ENCODE assay signal across 23 mouse cellular contexts in genomic region chr6:98385487-98385886, GRCm38 (mm10). TPM values are rescaled to one million over a fixed set of nuclear protein-coding genes. Genes with fewer than 3 reads are reported as not detected.
DNase-seq lines count a peak whose midpoint lies in the region; ATAC-seq and TF ChIP-seq lines count a peak whose summit lies in the region.
"Had no signal": no experiment of that assay in that cellular context is flagged by ENCODE, and none has a peak within 500 bp of the region (broad histone marks: within the 10 kb centered on the region; RNA-seq: fewer than 3 reads in every experiment).

No protein-coding gene starts in this region.

- H3K4me1 ChIP-seq in kidney, embryonic 14.5 days (ENCODE audit: control insufficient read depth, insufficient read depth, low read length), result no peaks in the 10 kb centered on the region
- no peaks in the 10 kb centered on the region for H3K4me1 ChIP-seq in hindbrain, embryonic 10.5 days (replicated peaks)
- H3K4me1 ChIP-seq: midbrain, embryonic 12.5 days had no signal

- no peak for ATAC-seq in activated CD4-positive, CD25-positive, alpha-beta regulatory T cell, adult 4 months
- ATAC-seq in kidney, embryonic 14.5 days (ENCODE audit: low FRiP score, low TSS enrichment), result no peak

- 81% methylated on average over 8 of the region's 8 CpGs for WGBS in kidney, embryonic 14.5 days
- 85% methylated on average over 8 of the region's 8 CpGs for WGBS in hindbrain, embryonic 10.5 days

- peak; percentile 67 for DNase-seq in brain, embryonic 14.5 days (ENCODE audit: low read depth)
- peak; percentile 58 to 75 for DNase-seq in frontal cortex, adult 2 months (ENCODE audit: extremely low spot score in 1 of 2, low spot score in 1 of 2)
- DNase-seq in layer of hippocampus, postnatal 10 days (ENCODE audit: low spot score in 2 of 2), result peak; percentile 21 to 24
- peak; percentile 69 for DNase-seq in right cerebral cortex, adult 18-20 months
- DNase-seq in kidney, adult 9 months, result no peak
- DNase-seq in hindbrain, embryonic 10.5 days (ENCODE audit: low spot score), result no peak
- DNase-seq: adrenal gland, postnatal 10 days; cerebellum, adult 9-10 months; gastrocnemius, adult 2 months; heart, adult 18-20 months; kidney, adult 2 months; lung, postnatal 36 days had no signal

- H3K4me3 ChIP-seq in kidney, embryonic 14.5 days (ENCODE audit: low read length), result no peak overlapping the region
- no peak overlapping the region for H3K4me3 ChIP-seq in hindbrain, embryonic 10.5 days
- H3K4me3 ChIP-seq: gastrocnemius, adult 2 months; midbrain, embryonic 12.5 days; myocyte had no signal

- no peaks in the 10 kb centered on the region for H3K27me3 ChIP-seq in kidney, embryonic 14.5 days (ENCODE audit: control insufficient read depth, insufficient read depth, low read length)
- no peaks in the 10 kb centered on the region for H3K27me3 ChIP-seq in hindbrain, embryonic 10.5 days (ENCODE audit: insufficient read depth, poor library complexity, severe bottlenecking)
- H3K27me3 ChIP-seq: midbrain, embryonic 12.5 days had no signal

- H3K9ac ChIP-seq in kidney, embryonic 14.5 days (ENCODE audit: low read depth, low read length), result no peak overlapping the region
- H3K9ac ChIP-seq: hindbrain, embryonic 14.5 days; midbrain, embryonic 12.5 days had no signal

- TF ChIP-seq POLR2A in brain, embryonic 14.5 days (IDR thresholded peaks at IDR 0.05; ENCODE audit: borderline replicate concordance, extremely low read depth, insufficient read depth, insufficient read length, poor library complexity, severe bottlenecking), result no peak

- no peaks in the 10 kb centered on the region for H3K36me3 ChIP-seq in kidney, embryonic 14.5 days (ENCODE audit: control insufficient read depth, insufficient read depth, low read length)
- H3K36me3 ChIP-seq in hindbrain, embryonic 10.5 days, result no peaks in the 10 kb centered on the region
- H3K36me3 ChIP-seq: G1E; midbrain, embryonic 12.5 days had no signal

- H3K27ac ChIP-seq in kidney, embryonic 14.5 days (ENCODE audit: low read depth, low read length), result no peak overlapping the region
- H3K27ac ChIP-seq in hindbrain, embryonic 10.5 days, result no peak overlapping the region
- H3K27ac ChIP-seq: gastrocnemius, adult 2 months; hindbrain, embryonic 14.5 days; midbrain, embryonic 12.5 days had no signal

- no peak for TF ChIP-seq CTCF in brain, embryonic 14.5 days (IDR thresholded peaks at IDR 0.05; ENCODE audit: borderline replicate concordance, extremely low read depth, insufficient read depth, insufficient read length)

- H3K4me2 ChIP-seq in kidney, embryonic 14.5 days (replicated peaks; ENCODE audit: low read depth, low read length), result no peak overlapping the region
- H3K4me2 ChIP-seq: hindbrain, embryonic 14.5 days; midbrain, embryonic 12.5 days had no signal

- no peaks in the 10 kb centered on the region for H3K9me3 ChIP-seq in kidney, embryonic 14.5 days (ENCODE audit: control insufficient read depth, low read length)
- no peaks in the 10 kb centered on the region for H3K9me3 ChIP-seq in hindbrain, embryonic 10.5 days
- H3K9me3 ChIP-seq: midbrain, embryonic 12.5 days had no signal

RNA-seq across cellular contexts. Expression of gene Gm765, which starts 42.9 kb away (rescaled TPM):
- not detected in 2 replicates for polyA plus RNA-seq in brain, embryonic 14.5 days (2012; rRNA removed)
- polyA plus RNA-seq in frontal cortex, adult 2 months (2012; rRNA removed), result 0.20 and 0.50 TPM in 2 replicates
- total RNA-seq in layer of hippocampus, postnatal 10 days (2021), result not detected
- polyA plus RNA-seq in activated CD4-positive, CD25-positive, alpha-beta regulatory T cell, adult 4 months (2017; shearing (Covaris generic)), result under 1 TPM in 1 of 2 experiments, not detected in 1; 0.14 TPM
- not detected in 2 replicates for polyA plus RNA-seq in kidney, embryonic 14.5 days (2014; fragmentation: Nextera tagmentation; extraction: Ambion mirVana)
- polyA plus RNA-seq in hindbrain, embryonic 10.5 days (2016; fragmentation: Nextera tagmentation; extraction: Ambion mirVana), result not detected in 2 replicates
- total RNA-seq: adrenal gland, postnatal 10 days; heart, adult 18-20 months; neutrophil, adult 5-6 weeks had no signal
- polyA plus RNA-seq: G1E; heart, embryonic 16.5 days; hindbrain, embryonic 14.5 days; kidney, adult 2 months; large intestine, adult 2 months; liver, embryonic 16.5 days; myocyte; thymus, postnatal 0 days had no signal

Comparison
In these comparisons a context has a peak if more than half of its experiments do, and no peak if none do; other contexts are left out.
1. DNase-seq: peak in brain, embryonic 14.5 days (single experiment), frontal cortex, adult 2 months (2 of 2), layer of hippocampus, postnatal 10 days (2 of 2) and right cerebral cortex, adult 18-20 months (single experiment); none in kidney, adult 9 months (single experiment) and hindbrain, embryonic 10.5 days (single experiment).